Mouse (Mus musculus): Measurements from ENCODE around the gene Kcnip4. TPM values are rescaled to one million over a fixed set of nuclear protein-coding genes. Genes with fewer than 3 reads are reported as not detected.
A peak's percentile ranks its signal among the peaks of the same experiment; 100 is the strongest.

Gene Kcnip4
- polyA plus RNA-seq, 1 experiment from 2014 or later: 21.2 TPM

DNA sequence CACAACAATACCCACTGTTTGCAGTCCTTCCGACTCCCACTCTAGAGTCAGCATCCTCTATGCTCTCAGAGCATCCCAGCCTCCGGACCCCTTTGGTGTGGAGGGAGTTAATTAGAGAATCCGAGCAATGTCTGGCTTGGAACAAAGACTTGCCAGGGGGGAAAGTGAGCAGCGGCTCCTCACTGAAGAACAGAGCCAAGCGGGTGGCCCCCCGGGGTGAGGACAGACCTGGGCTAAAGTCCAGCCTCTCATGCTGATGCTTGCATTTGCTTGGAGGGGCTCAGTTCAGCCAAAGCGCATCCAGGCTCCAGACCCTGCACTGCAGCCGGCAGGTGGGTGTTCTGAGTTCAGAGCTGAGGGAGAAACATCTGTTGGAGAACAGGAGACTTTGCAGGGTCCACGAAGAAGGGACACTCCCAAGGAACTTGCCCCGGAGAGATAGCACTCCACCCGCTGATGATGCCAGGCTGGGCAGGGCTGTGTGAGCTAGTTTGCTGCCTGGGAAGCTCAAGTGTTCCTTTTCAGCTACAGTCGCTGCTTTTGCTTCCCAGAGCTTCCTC, 925.1 kb downstream of the Kcnip4 start:
- peak; percentile 78 for ATAC-seq (ENCODE audit: low FRiP score, low read depth)
- Histone ChIP-seq H3K4me3 (peak overlapping the region; percentile 44), H3K4me2 (peak overlapping the region; percentile 69), H3K36me3 (no peaks in the 10 kb centered on the region), H3K27me3 (0 out of 2 replicates have a peak, but pooled peaks cover 3% of the 10 kb centered on the region), H3K27ac (replicated peaks) (no peak overlapping the region), H3K9ac (peak overlapping the region; percentile 47), H3K9me3 (no peaks in the 10 kb centered on the region), H3K4me1 (replicated peaks) (peaks cover 11% of the 10 kb centered on the region)
- WGBS: 2% methylated on average over 12 of the region's 12 CpGs

DNA sequence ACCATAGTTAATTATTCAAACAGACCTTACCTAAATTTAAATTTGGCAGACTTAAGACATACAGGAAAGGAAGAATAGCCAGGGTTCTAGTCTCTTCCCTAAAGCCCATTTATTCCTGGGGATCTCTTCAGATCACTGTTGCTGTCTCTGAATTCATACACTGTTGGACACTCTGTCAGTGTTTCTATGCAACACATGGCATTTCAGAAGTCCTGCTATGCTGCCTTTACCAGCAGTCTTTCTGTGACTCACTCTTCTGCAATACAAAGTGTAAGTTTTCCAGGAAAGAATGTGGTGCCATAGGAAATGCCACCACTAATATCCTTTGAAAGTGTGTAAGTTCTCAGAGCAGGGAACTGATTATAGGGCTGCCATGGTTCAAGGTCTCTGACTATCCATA, 936.7 kb downstream of the Kcnip4 start:
- no peaks in the 10 kb centered on the region for H3K4me1 ChIP-seq (replicated peaks)
- no peak overlapping the region for H3K27ac ChIP-seq (replicated peaks)
- H3K4me2 ChIP-seq: no peak overlapping the region
- H3K4me3 ChIP-seq: no peak overlapping the region
- H3K9me3 ChIP-seq: no peaks in the 10 kb centered on the region
- H3K36me3 ChIP-seq: no peaks in the 10 kb centered on the region
- no peak for ATAC-seq (ENCODE audit: low FRiP score, low read depth)
- H3K27me3 ChIP-seq: no peaks in the 10 kb centered on the region
- H3K9ac ChIP-seq: no peak overlapping the region

DNA sequence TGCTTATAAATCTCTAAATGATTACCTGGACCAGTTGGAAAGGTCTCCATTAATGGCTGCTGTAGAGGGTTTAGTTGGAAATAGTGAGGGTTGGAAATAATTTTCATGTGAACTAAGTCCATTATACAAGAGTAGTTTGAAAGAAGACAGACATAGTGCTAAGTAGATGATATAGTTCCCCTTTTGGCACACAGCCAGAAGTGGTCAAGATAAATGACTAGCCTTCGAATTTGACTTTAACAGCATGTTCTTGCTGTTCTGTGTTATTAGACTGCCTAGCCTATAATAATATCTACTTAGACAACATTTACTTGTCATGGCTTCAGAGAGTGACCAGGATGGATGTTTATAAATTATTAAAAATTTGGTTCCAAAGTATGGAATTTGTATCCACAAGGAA, 941.3 kb downstream of the Kcnip4 start:
- H3K4me3 ChIP-seq: no peak overlapping the region
- ATAC-seq (ENCODE audit: low FRiP score, low read depth): no peak
- no peak overlapping the region for H3K27ac ChIP-seq (replicated peaks)
- H3K4me1 ChIP-seq (replicated peaks): no peaks in the 10 kb centered on the region
- H3K36me3 ChIP-seq: no peaks in the 10 kb centered on the region
- no peak overlapping the region for H3K9ac ChIP-seq
- WGBS: 55% methylated on average over 1 of the region's 1 CpGs
- no peak overlapping the region for H3K4me2 ChIP-seq
- no peaks in the 10 kb centered on the region for H3K9me3 ChIP-seq
- no peaks in the 10 kb centered on the region for H3K27me3 ChIP-seq

DNA sequence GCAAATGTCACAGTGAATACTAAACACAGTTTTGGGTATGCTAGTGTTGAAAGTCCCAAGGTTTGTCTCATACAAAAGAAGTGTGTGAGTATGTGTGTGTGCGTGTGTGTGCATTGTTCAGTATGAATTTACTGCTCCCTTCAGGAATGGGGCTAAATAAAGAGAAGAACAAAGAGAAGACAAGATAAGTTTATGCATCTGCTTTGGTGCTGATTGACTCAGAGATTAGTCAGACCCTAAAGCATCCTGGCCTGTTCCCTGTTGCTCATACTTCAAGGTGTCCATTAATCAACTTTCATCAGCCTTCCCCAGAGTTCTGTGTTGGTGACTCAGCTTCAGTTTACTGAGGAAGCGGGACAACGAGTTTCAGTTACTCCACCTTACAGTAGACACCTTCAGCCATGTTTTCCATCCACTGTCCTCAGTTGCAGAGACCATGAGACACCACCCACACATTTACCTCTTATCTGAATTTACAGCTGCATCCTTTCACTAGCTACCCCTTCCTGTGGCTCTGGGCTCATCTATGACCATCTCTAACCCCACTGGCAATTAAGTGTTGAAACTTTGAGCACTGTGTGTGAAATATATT, 960.6 kb downstream of the Kcnip4 start:
- 85% methylated on average over 3 of the region's 3 CpGs for WGBS

DNA sequence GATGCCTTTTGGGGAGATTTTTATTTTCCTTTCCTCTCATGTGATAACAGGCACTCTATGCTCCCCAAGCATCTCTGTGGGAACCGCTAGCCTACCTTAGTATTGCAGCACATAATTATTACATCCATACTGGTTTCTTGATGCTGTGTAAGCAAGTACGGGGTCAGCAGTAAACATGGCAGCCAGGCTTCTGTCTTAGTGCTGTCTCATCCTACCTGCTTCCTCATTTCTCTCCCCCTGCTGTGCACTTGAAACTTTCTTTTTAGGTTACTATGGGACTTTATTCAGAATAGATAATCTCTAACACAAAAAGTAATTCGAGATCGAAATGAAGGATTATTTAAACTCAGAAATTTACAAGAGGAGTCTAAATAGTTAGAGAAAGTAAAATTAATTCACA, 973.0 kb downstream of the Kcnip4 start:
- Histone ChIP-seq H3K9me3 (no peaks in the 10 kb centered on the region), H3K4me1 (replicated peaks) (no peaks in the 10 kb centered on the region), H3K36me3 (no peaks in the 10 kb centered on the region), H3K4me3 (no peak overlapping the region), H3K4me2 (no peak overlapping the region), H3K27me3 (no peaks in the 10 kb centered on the region), H3K9ac (no peak overlapping the region), H3K27ac (replicated peaks) (no peak overlapping the region)
- WGBS: 85% methylated on average over 4 of the region's 4 CpGs
- ATAC-seq (ENCODE audit: low FRiP score, low read depth): no peak

More for the DNA sequence above, 960.6 kb downstream of the Kcnip4 start:
- H3K4me3 ChIP-seq: no peak overlapping the region
- H3K4me2 ChIP-seq: no peak overlapping the region
- H3K9me3 ChIP-seq: no peaks in the 10 kb centered on the region
- no peak overlapping the region for H3K27ac ChIP-seq (replicated peaks)
- H3K27me3 ChIP-seq: no peaks in the 10 kb centered on the region
- no peak overlapping the region for H3K9ac ChIP-seq
- no peaks in the 10 kb centered on the region for H3K4me1 ChIP-seq (replicated peaks)
- ATAC-seq (ENCODE audit: low FRiP score, low read depth): no peak
- no peaks in the 10 kb centered on the region for H3K36me3 ChIP-seq

DNA sequence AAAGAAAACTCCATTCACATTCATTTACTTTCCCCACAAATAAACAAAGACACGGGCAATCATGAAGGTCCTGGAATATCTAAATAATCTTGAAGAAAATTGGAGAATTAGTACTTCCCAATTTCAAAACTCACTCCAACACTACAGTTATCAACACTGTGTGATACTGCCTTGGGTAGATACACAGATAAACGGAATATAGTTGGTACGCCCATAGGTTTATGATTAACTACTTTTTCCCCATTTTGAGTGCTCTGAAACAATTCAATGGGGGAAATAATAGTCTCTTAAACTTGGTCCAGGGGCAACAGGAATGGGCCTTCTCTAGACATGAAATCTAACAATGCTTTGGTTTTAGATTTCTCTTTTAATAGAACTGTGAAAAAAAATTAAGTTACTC, 978.9 kb downstream of the Kcnip4 start:
- Histone ChIP-seq H3K4me2 (no peak overlapping the region), H3K4me3 (no peak overlapping the region), H3K27me3 (no peaks in the 10 kb centered on the region), H3K36me3 (no peaks in the 10 kb centered on the region), H3K9me3 (no peaks in the 10 kb centered on the region), H3K27ac (replicated peaks) (no peak overlapping the region), H3K9ac (no peak overlapping the region), H3K4me1 (replicated peaks) (no peaks in the 10 kb centered on the region)
- no peak for ATAC-seq (ENCODE audit: low FRiP score, low read depth)
- 89% methylated on average over 3 of the region's 3 CpGs for WGBS

DNA sequence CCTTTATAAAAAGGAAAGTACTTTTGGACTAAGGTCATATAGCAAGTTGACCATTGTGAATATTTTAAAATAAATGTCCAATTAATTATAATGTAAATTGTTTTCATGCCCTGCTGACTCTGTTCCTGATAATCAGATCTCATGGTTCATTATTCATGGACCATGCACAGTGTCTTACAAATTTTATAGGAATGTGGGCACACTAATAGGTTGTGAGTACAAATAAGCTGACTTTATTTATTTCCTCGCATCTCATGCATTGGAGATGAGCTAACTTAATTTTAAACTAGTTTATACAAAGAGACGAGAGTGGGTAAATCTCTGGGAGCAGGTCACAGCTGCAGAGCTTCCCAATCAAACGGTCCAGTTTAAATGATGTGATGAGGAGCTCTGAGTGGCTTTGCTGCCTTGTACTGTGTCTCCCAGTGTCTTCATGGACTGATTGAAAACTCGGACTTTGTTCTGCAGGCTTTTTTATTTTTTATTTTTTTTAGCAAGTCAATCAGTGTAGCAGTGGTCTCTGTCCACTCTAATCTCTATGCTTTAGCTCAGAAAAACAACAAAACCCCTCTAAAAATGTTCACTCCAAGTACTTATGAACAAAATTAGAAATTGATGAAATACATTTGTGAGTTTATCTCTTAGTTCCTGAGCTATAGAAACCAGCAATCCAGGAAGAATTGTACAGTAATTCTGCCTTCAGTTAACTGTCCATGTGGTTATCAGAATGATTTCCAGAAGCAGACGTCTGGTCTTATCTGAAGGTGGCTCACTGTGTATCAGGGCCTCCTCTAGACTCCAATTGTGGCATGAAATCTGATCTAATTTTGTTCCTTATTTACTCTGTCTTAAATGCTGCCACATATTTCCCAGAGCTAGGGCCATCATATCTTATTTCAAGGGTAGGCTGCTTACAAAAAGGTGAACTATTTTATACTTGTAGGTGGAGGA, 979.6 kb downstream of the Kcnip4 start:
- H3K4me1 ChIP-seq (replicated peaks): no peaks in the 10 kb centered on the region

DNA sequence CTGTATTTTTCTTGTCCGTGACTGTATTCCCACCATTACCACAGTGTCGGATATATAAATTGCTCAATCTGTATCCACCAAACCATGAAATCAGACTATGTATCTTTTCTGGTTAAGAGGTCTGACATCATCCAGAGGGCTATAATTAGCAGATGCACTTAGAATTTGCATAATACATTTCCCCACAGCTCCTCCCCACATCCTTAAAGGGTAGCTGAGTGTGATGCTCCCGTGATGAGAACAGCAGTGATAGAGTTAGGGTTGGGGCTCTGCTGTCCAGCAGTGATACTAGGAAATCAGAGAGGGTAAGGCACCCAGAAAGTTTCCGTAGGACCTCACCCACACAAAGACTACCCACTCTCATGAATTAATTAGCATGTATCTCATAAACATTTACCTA, 1006.7 kb downstream of the Kcnip4 start:
- Histone ChIP-seq H3K27me3 (no peaks in the 10 kb centered on the region), H3K27ac (replicated peaks) (no peak overlapping the region), H3K4me1 (replicated peaks) (no peaks in the 10 kb centered on the region), H3K9me3 (no peaks in the 10 kb centered on the region), H3K4me2 (no peak overlapping the region), H3K9ac (no peak overlapping the region), H3K4me3 (no peak overlapping the region), H3K36me3 (no peaks in the 10 kb centered on the region)
- 72% methylated on average over 4 of the region's 4 CpGs for WGBS
- ATAC-seq (ENCODE audit: low FRiP score, low read depth): no peak

More for the DNA sequence above, 979.6 kb downstream of the Kcnip4 start:
- Histone ChIP-seq H3K4me3 (no peak overlapping the region), H3K27ac (replicated peaks) (no peak overlapping the region), H3K9me3 (no peaks in the 10 kb centered on the region), H3K4me2 (no peak overlapping the region), H3K27me3 (no peaks in the 10 kb centered on the region), H3K9ac (no peak overlapping the region), H3K36me3 (no peaks in the 10 kb centered on the region)
- 20% methylated on average over 5 of the region's 5 CpGs for WGBS
- no peak for ATAC-seq (ENCODE audit: low FRiP score, low read depth)

DNA sequence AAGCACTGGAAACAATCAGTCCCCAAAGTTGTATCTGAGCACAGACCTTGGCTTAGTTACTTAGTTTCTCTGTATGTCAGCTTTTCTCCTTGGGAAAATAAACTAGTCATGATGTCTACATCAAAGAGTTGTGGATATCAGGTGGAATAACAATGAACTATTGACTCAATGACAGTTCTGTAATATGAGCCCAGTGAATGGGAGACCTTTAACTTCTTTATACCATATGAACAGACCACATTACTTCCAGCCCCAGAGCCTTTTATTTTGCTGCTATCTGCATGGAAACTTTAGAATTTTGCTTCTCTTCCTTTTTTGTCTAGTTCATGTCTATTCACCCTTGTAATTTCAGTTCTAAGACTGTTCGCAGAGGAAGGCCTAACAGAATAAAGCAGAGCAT, 1011.4 kb downstream of the Kcnip4 start:
- no peak overlapping the region for H3K9ac ChIP-seq
- no peak for ATAC-seq (ENCODE audit: low FRiP score, low read depth)
- 46% methylated on average over 1 of the region's 1 CpGs for WGBS

DNA sequence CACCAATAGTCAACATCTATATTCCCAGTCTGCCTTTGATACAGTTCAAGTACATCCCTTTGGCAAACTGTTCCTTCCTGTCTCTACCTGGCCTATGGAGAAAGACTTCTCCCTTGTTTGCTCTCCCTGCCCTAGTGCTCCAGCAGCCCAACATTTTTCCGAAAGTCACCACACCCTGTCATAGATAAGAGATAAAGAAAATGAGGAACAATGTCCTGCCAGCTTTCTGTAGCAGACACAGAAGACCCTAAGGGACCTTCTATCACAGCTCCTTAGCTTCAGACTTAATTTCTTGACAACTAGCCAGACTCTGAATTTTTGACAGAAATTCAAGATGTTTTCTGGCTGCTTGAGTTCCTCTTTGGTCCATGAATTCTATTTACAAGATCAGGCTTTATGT, 1013.4 kb downstream of the Kcnip4 start:
- no peak overlapping the region for H3K27ac ChIP-seq (replicated peaks)
- WGBS: 92% methylated on average over 1 of the region's 1 CpGs
- H3K36me3 ChIP-seq: no peaks in the 10 kb centered on the region
- no peak for ATAC-seq (ENCODE audit: low FRiP score, low read depth)
- 0 out of 2 replicates have a peak, but pooled peaks cover 2% of the 10 kb centered on the region for H3K4me1 ChIP-seq (replicated peaks)
- H3K9ac ChIP-seq: no peak overlapping the region
- no peak overlapping the region for H3K4me2 ChIP-seq
- H3K27me3 ChIP-seq: no peaks in the 10 kb centered on the region
- no peak overlapping the region for H3K4me3 ChIP-seq
- no peaks in the 10 kb centered on the region for H3K9me3 ChIP-seq

More for the DNA sequence above, 1011.4 kb downstream of the Kcnip4 start:
- H3K4me2 ChIP-seq: no peak overlapping the region
- no peak overlapping the region for H3K27ac ChIP-seq (replicated peaks)
- no peaks in the 10 kb centered on the region for H3K27me3 ChIP-seq
- 0 out of 2 replicates have a peak, but pooled peaks cover 2% of the 10 kb centered on the region for H3K4me1 ChIP-seq (replicated peaks)
- no peaks in the 10 kb centered on the region for H3K9me3 ChIP-seq
- no peak overlapping the region for H3K4me3 ChIP-seq
- no peaks in the 10 kb centered on the region for H3K36me3 ChIP-seq

DNA sequence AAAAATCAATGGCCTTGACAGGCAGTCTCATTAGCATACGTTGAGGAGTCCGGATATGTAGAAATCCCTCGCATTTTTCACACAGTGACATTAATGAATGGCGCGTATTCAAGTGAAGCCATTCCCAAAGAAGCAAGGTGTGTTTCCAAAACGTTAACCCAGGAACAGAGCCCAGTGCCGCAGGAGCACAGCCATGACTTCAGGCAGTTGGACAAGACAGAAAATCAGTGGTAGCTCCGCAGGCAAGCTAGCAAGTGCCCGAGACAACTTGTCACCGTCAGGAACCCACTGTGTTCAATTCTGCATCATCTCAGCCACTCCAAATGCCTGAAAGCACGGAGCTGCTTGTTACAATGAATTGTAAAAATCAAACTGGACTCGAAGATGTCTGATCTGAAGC, 1014.5 kb downstream of the Kcnip4 start:
- H3K27ac ChIP-seq (replicated peaks): no peak overlapping the region
- no peak overlapping the region for H3K4me3 ChIP-seq
- 62% methylated on average over 12 of the region's 12 CpGs for WGBS
- no peak overlapping the region for H3K9ac ChIP-seq
- no peak overlapping the region for H3K4me2 ChIP-seq
- H3K9me3 ChIP-seq: no peaks in the 10 kb centered on the region
- H3K27me3 ChIP-seq: no peaks in the 10 kb centered on the region
- H3K36me3 ChIP-seq: no peaks in the 10 kb centered on the region
- no peak for ATAC-seq (ENCODE audit: low FRiP score, low read depth)
- 0 out of 2 replicates have a peak, but pooled peaks cover 2% of the 10 kb centered on the region for H3K4me1 ChIP-seq (replicated peaks)

Measured in hindbrain, embryonic 15.5 days (tissue).